Mouse (Mus musculus) adrenal gland, postnatal 36 days (tissue): ENCODE results near the gene Spp1. TPM values are rescaled to one million over a fixed set of nuclear protein-coding genes. Genes with fewer than 3 reads are reported as not detected.

Source experiments
- DNase-seq, 2 experiments: peaks; one replicate each; pipeline ENCODE4 v3.0.0; 2021; ENCODE audit warnings: mixed read lengths in 1 of 2
- long read RNA-seq, 2 experiments: library from polyadenylated mRNA; stranded (forward); transcript quantifications; one replicate each; pipeline ENCODE4 v2.0.0; 2021; ENCODE audit warnings: borderline sequencing depth in 2 of 2
- total RNA-seq, 2 experiments: library from RNA; stranded (reverse); gene quantifications; 2 replicates each; pipeline ENCODE4 v1.2.3; 2021

Spp1 gene
- total RNA-seq, result 100 to 1,000 TPM; 126 to 196 TPM
- long read RNA-seq, experiment 1, transcript Spp1-205 (7 exons, 1,456 nt), result minor isoform, 25 of 463 reads
- long read RNA-seq, experiment 1, transcript Spp1-201 (7 exons, 1,410 nt), result major isoform, 428 of 463 reads
- long read RNA-seq, experiment 1, partial matches to known transcripts, result 2 of 463 reads
- long read RNA-seq, experiment 1, other reads (novel, unspliced or antisense), result 8 of 463 reads
- long read RNA-seq, experiment 2, transcript Spp1-201 (7 exons, 1,410 nt), result major isoform, 47 of 51 reads
- long read RNA-seq, experiment 2, partial matches to known transcripts, result 2 of 51 reads
- long read RNA-seq, experiment 2, other reads (novel, unspliced or antisense), result 0 of 51 reads

DNA sequence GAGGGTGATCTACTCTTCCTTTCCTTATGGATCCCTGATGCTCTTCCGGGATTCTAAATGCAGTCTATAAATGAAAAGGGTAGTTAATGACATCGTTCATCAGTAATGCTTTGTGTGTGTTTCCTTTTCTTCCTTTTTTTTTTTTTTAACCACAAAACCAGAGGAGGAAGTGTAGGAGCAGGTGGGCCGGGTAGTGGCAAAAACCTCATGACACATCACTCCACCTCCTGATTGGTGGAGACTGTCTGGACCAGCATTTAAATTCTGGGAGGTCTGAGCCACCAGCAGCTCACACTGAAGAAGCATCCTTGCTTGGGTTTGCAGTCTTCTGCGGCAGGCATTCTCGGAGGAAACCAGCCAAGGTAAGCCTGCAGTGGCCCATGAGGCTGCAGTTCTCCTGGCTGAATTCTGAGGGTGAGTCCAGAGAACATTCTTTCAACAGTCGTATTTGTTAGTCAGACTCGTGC, at the start of gene Spp1:
Gene Spp1, plus strand, starts transcription at position 284 of the 467 bp plus-strand sequence.
- DNase-seq, result no peak

DNA sequence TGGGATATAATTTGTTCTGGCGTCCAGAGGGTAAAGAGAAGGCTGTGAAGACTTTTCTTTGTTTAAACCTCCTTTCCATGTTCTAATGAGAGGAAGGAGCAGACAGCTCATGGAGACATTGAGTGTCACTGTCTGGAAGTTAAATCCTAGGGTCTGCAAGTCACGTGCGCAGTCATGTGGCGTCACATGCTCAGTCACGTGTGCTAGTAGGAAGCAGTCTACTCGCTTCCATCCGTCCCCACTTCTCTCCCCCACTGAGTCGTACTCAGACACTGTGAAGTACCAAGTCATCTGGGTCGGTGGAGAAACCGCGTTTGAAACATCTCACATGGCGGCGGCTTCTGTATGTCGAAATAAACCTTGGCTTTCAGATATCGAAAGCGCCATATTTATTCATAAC, 49.4 kb upstream of the Spp1 start:
- no peak for DNase-seq

DNA sequence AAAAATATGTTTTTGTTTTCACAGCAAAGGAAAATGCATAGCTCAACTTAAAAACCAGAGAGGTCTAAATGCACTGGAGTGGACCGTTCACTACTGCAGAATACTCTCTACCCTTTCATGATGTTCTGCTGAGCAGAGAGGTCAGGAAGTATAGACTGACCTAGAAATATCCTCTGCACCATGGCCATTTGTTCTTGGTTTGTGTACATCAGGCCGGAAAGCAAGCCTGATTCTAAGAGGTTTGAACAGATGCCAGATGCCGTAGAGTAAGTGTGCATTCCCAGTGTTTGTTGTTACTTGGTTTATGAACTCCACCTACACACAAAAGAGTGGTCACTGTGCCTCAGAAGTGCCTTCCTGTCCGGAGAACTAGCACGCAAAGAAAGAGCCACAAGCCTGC, 48.0 kb upstream of the Spp1 start:
- DNase-seq, result no peak

DNA sequence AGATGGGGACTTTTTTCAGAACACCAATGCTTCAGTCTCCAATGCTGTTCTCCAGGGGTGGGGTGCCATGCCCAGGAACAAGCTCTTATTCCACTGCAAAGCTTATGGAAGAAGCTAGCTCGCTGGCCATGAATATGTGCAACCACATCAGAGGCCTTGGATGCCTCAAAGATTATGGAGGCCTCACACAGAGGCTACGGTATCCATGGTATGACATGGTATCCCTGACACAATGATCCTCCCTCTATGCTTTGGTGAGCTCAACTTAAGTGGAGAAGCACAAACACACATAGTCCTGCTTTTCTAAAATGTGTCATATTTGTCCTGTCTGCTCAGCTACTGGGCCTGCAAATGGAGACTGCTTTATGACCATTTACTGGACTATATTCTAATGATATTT, 44.0 kb upstream of the Spp1 start:
- no peak for DNase-seq

DNA sequence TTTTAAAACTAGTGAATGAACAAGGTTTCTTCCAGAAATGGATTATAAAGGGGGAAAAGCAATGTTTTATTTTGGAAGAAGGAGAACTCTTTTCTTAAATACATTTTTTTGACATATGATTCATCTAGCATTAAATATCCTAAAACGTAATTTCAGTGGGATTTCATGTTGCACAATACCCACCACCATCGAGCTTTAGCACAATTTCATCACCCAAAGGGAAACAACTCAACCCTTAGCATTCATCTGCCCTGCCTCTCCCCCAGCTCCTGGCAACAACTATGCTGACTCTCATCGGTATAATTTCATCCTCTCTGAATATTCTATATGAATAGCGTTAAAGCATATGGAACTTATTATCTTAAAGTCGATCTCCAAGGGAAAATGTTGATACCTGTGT, 42.1 kb upstream of the Spp1 start:
- no peak for DNase-seq

DNA sequence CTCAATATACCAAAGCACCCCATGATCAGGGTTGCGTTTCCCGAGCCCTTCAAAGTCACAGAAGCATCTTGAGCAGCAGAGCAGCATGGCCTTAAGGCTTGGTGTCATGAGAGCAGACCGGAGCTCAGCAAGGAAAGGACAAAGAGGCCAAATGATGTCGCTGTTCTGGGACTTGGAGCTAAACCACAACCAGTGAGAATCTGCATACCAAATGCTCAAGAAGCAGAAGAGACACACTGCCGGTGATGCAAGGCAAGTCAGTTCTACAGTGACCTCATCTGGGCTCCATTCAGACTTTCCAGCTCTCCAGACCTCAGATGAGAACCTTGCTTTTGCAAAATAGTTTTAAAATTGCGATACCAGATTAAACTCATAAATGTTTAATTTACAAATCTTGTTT, 38.6 kb upstream of the Spp1 start:
- DNase-seq, result no peak

DNA sequence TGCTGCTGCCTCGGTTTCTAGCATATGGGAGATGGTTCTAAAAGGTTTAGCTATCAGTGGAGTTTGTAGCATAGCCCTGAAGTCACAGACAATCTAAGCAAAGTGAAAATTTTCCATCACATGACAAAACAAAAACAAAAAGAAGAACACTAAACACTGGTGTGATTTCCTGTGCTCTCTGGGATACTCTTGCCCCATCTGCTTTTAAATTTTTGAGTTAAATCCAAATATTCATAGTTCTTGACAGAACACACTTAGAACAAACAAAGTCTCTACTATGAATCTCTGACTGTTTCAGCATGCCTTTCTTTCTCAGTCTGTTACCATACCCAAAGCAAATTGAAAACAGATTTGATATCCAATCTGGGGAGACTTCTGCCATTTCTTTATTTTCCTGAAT, 36.9 kb upstream of the Spp1 start:
- no peak for DNase-seq

DNA sequence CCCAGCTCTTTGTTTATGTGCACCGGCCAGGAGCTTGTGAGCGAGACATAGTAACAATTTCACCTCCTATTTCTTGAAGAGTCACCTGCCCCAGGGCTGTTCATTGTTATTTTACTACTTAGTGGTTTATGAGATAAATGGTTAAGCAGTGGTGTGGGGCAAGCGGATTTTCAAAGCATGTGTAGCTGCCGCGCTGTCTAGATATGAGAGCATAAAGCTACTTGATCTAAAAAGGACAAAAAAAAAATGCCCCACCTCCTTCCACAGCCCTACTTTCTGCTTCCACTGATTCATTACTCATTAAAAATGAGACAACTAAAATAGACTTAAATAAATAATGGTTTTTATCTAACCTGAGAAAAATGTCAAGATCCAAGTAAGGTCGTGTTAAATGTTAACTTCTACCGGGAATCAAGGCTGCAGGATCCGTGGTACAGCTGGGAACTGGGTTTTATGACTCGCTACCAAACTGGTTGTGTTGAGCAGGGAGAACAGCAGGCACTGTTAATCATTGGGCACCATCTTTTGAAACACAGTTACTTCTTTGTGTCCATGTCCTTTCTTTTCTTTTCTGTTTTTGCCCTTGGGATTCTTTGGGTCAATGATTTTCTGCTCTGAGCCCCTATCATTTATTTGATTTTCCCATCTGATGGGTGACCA, 35.5 kb upstream of the Spp1 start:
- DNase-seq, result no peak

DNA sequence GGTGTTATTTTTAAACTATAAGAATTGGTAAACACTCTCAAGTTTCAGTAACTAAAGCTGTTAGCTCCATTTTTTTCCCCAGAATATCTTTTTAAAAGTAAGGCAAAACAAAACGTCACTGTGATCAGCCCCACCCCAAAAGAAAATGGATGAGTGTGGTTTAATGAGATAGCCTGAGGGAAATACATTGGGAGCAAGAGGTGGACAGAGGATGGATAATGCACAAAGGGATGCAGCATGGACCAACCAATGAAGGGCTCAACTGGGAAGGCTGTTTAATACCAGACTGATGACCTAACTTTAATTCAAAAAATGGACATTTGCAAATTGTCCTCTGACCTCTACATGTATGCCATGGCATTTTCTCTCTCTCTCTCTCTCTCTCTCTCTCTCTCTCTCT, 34.9 kb upstream of the Spp1 start:
- no peak for DNase-seq

DNA sequence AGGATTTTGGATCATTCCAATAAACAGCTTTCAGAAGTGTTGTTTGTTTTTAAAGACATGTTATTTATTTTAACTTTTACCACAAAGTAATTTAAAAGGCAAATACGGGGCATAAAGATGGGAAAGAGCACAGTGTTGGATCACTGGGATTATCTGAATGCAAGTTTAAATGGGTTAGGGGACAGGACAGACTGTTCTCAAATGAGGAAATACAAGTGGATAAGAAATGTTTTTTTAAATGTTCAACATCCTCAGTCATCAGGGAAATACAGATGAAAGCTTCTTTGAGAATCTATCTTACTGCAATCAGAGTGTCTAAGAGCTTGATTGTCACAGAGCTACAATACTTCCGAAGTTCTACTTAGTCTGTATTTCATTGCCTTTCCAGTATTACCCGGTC, 32.3 kb upstream of the Spp1 start:
- DNase-seq, result no peak

DNA sequence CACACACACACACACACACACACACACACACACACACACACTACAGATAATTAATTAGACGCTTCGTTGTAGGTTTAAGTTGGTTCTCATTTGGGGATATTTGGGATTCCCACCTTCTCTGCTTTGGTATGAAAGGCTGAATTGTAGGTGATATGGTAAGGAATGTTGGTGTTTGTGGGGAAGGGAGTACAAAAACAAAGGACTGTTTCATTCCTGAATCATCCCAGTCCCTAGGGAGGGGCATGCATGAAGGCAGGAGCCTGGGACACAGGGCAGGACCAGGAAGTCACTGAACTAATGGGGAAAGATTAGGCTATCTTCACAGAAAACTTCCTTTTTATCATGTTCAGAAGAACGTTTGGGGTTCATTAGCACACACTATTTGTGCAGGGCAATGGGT, 31.6 kb upstream of the Spp1 start:
- no peak for DNase-seq

DNA sequence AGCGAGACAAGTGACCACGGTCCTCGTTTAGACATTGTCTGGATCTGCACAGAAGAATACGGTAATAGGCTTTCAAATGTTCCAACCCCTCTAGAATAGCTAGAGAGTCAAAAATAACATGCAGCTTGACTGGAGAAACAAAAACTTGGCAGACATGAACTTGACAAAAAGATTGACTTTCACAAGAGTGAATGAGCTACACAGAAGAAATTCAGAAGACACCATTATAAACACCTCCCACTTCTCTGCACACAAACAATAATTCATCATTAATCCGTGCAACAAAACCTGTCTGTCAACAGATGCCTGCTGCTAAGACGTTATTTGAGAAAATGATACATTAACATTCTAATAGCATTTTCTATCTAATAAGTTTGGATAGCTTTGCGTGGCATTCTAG, 30.4 kb upstream of the Spp1 start:
- no peak for DNase-seq

DNA sequence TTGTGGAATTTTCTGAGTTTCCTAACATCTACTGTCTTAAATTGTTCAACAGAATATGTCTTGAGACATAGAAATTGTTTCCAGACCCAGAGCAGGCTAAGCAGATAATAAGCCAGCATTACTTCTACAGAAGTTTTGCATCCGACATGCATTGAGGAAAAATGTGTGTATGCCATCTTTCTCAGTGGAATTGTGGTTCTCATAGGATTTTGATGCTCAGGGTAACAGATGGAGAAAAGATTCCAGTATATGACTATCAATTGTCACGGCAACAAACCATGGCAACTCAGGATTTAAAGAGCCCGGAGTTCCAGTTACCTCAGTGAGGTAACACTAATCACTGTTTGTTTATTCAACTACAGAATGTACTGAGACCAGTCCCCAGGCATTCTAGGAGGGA, 29.9 kb upstream of the Spp1 start:
- no peak for DNase-seq

DNA sequence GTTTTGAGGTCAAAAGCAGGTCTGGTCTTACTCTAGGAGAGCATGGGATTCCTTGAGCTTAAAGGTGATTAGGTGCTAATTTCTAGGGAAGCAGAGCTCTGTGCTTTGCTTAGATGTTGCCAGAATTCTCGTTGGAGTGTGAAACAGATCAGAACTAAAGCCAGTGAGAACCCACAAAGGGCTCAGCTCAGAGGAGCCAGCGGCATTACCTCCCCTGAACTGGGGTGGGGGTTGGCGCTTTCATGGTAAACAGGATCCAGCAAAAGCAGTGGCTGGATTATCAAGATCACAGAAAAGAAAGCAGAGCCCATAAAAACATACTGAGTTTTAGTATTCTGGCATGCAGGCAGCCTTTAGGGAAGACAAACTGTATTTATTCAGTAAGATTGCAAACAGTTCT, 28.2 kb upstream of the Spp1 start:
- DNase-seq, result no peak

DNA sequence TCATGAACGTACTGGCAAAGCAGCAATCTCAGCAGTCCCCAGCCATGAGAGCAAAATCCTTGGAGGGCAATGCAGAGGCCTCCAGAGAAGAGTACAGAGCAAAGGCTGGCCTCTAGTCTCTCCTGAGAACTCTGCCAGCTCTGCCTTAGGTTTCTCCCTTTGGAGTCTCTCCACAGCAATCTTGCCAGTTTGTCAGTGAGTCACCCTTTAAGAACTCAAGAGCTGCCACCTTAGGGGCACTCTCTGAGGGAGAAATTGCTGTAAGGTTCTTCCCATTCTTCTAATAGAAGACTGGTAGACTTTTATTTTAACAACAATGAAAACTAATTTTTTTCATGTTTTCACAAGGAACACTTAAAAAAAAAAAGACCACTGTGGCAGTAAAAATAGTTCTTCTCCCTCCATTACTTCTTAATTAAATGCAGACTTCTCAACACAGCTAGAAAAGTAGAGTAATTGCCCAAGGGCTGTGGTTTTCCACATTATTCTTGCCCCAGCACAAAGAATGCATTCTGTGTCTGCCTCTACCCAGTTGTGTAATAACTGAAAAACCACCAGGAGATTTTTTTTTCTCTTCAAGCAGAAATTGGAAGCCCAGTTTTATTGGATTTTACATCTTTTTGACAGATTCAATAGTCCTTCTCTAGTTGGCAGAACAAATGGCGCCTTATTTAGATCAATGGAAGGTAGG, 27.2 kb upstream of the Spp1 start:
- DNase-seq, result peak; percentile 15 to 17

DNA sequence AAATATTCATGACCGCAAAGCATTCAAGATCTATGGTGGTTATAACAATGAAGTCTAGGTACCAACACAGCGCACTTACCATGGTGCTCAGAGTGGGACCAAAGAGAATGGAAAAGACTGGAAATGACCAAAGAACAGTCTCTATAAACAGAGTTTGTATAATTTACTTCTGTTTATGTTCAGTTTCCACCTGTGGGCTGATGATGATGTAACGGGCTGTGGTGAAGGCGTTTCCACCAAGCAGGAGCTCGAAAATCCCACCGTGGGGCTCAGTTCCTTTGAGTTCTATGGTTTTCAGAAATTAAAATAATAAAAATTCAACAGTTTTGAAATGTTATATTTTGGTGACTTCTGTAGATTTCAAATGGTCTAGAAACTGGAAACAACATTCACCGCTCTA, 26.4 kb upstream of the Spp1 start:
- DNase-seq, result no peak

DNA sequence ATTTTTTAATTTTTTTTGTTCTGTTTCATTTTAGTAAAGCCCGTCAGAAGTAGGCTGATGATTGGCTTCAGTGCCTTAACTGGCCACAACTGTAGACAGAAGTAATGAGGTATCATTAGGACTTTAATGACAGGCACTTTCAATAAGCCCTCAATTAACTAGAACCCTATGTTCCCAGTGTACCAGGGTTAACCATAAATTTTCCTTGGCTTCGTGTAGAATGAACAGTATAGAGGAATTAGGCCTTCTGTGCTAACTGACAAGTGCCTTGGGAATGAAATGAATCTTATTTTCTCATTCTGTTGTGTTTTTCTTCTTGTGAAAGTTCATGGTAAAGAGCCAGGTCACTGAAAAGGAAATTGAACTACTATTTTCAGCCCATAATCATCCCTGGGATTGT, 18.9 kb upstream of the Spp1 start:
- no peak for DNase-seq

DNA sequence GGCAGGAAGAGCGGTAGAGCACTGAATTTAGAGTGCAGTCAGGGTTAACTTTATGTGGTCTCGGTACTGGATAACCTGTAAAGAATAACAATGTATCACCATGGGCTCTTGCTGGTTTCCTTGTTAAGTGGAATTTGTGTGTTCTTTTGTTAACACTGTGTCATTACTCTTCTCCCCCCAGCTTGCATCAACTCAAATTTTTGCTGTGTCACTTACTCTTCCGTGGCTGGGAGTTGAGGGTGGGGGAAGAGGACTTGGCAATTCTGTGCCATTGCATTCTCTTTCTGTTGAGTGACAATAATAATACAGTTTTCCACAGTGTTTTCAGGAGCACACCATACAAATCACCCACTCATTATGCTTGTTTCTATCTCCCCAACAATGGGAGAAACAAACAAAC, 17.9 kb upstream of the Spp1 start:
- no peak for DNase-seq

DNA sequence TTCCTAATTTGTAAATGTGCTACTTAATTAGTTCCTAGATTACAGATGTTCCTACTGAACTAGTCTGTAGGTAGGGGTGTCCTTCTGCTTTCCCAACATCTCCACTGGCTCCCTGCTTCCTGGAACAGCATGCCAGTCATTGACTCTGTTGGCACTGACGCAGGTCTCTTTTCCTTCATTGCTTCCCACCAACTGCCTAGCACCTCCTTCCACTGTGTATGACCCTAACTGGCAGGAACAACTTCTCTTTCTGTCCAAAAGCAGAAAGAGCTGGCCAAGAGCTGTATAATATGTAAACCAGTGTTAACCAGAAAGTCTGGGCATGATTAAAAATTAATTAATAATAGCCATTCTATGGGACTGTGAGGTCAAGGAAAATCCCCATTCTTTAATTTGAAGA, 17.2 kb upstream of the Spp1 start:
- no peak for DNase-seq

DNA sequence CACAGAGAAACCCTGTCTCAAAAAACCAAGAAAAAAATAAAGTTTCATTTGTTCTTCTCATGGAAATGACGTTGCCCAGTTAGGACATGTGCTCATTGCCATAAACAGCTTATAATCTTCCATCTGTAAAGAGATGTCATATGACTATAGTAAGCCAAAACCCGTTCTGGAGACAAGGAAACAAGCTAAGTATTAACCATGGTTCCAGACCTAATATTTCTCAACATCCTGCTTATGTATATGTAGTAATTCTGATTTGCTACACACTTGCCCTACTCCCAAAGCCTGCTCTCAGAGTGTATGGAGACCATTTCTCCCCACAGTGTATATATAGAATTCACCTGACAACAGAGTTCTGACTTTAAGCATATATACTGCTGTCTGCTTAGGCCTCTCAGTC, 12.9 kb upstream of the Spp1 start:
- DNase-seq, result no peak

DNA sequence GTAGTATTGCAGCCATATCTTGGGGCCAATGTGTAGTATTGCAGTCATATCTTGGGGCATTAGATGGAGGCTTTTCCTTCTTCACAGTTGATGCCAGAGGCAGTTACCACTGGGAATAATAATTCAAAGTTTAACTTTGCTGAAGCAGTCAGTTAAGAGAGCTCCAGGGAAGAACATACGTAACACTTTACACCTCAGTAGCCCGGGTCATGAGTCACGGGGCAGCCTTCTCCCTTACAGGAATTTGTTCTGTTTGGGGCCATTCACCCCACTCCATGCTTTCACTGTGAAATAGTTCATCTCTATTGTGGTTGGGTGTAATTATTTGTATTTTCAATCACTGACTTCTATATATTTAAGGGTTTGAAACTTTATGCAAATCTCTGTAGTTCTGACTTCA, 11.1 kb upstream of the Spp1 start:
- no peak for DNase-seq

DNA sequence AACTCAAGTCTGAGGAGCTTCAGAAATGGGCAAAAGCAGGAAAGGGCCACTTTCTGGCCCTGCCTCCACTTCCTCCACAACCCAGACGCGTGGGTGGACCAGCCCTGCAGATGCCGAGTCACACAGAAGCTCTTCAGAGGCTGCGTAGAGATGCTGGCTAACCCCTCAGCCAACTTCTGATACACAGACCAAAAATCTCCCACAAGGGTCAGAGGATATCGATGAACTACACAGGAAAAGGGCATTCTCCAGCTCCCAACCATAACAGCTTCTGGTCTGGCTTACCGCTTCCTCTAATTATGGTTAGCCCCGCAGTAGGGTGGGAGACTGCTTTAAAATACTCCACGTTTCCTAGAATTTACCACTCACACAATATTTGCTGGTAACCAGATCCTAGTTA, 9.0 kb upstream of the Spp1 start:
- no peak for DNase-seq

DNA sequence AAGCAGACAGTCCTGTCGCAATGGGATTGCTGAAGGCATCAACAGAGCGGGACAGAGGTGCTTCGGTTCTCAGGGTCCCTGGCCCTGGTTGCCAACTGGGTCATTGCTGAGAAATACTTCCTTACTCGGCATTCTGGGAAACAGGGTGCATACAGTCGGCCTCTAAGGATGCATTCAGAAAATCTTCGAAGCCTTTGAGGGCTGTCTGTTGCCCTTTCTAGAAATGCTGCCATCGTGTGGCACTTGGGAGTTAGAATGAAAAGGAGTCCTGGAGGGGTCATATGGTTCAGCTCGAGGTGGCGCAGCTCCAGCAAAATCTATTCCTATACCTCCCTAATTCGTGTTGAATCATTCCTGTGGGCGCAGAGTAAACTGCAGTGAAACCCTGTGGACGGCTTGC, 2.0 kb upstream of the Spp1 start:
- peak; percentile 45 to 58 for DNase-seq
